Mouse (Mus musculus) liver, adult 2 months (tissue): Measurements from ENCODE around the gene Ptger1. TPM values are rescaled to one million over a fixed set of nuclear protein-coding genes. Genes with fewer than 3 reads are reported as not detected.

Source experiments
- DNase-seq: peaks from one replicate; pipeline ENCODE4 v3.0.0-alpha.2; 2011; ENCODE audit warnings: low read depth, low spot score; ENCODE audit errors: extremely low read depth
- H3K27ac ChIP-seq: fragments of 200-500 bp; replicated peaks from 2 replicates; pipeline ENCODE4 v1.5.1; 2012; ENCODE audit warnings: low read depth, mild to moderate bottlenecking, control low read depth, inconsistent platforms, low read length; ENCODE audit not compliant: insufficient read depth
- H3K27me3 ChIP-seq: fragments of 200-500 bp; 2 replicates; pipeline ENCODE4 v1.6.1; 2012; ENCODE audit warnings: mild to moderate bottlenecking, moderate library complexity, low read length, inconsistent platforms; ENCODE audit not compliant: control insufficient read depth, insufficient read depth
- H3K36me3 ChIP-seq: fragments of 200-500 bp; 2 replicates; pipeline ENCODE4 v1.6.1; 2012; ENCODE audit warnings: low read length, inconsistent platforms; ENCODE audit not compliant: control insufficient read depth, insufficient read depth
- H3K4me1 ChIP-seq: fragments of 200-500 bp; 2 replicates; pipeline ENCODE4 v1.6.1; 2011; ENCODE audit warnings: low read length; ENCODE audit not compliant: control insufficient read depth, insufficient read depth
- H3K4me3 ChIP-seq: fragments of 200-500 bp; 2 replicates; pipeline ENCODE4 v1.5.1; 2011; ENCODE audit warnings: low read depth, mild to moderate bottlenecking, control low read depth, low read length, moderate library complexity; ENCODE audit not compliant: insufficient read depth
- H3K79me2 ChIP-seq: fragments of 200-500 bp; 2 replicates; pipeline ENCODE4 v1.6.1; 2012; ENCODE audit warnings: inconsistent platforms, mild to moderate bottlenecking, low read length, moderate library complexity; ENCODE audit not compliant: control insufficient read depth, insufficient read depth
- H3K9ac ChIP-seq: fragments of 200-500 bp; 2 replicates; pipeline ENCODE4 v1.6.1; 2012; ENCODE audit warnings: low read depth, mild to moderate bottlenecking, control low read depth, inconsistent platforms, low read length
- CTCF ChIP-seq: fragments of 200-500 bp; IDR thresholded peaks from 2 replicates; pipeline ENCODE4 v1.5.1; 2011; ENCODE audit warnings: low read depth, low read length, control low read depth
- POLR2A ChIP-seq: fragments of 200-500 bp; IDR thresholded peaks from 2 replicates; pipeline ENCODE4 v1.6.1; 2011; ENCODE audit warnings: low read length, control low read depth; ENCODE audit not compliant: insufficient read depth; ENCODE audit errors: extremely low read depth
- WGBS: fragments of 180-500 bp; shearing (Covaris S2); methylation state at CpG from one replicate; pipeline ENCODE4 v1.1.7; 2018; 5-methylcytosine and 5-hydroxymethylcytosine counted together
- polyA plus RNA-seq: library from polyadenylated mRNA; depleted of rRNA; stranded (reverse); fragments of >200 nt; gene quantifications from 2 replicates; pipeline ENCODE4 v1.2.3, GENCODE M21; 2012
- total RNA-seq: library from RNA; depleted of rRNA; stranded (reverse); fragments of >200 nt; gene quantifications from 2 replicates; pipeline ENCODE4 v1.2.3, GENCODE M21; 2014

Gene Ptger1
- total and polyA plus RNA-seq, 2 experiments, result under 0.01 to 0.11 TPM

DNA sequence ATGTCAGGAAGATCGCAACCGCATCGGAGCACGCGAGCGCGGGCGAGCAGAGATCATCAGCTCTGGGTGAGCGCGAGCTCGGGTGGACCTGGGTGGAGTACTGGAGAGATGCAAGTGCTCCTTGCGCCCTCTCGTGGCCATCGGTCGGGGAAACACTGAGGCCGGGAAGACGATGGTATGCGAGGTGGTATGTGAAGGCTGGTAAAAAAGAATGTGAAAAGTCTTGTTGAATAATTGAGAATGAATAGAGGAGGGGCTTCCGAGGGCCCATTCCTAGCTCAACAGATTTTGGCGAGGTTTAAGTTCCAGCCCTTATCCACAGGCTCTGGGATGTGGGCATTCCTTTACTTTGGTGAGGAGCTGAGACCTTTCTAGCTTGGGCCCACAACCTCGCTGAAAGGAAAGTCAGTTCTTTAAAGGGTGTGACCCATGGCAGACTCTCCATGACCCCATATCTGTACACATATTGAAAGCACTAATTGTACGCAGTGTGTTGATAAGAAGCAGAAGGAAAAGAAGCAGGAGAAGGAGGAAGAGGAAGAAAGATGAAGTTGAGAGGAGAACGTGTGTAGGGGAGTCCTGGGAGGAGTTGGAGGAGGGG, 44.0 kb upstream of the Ptger1 start:
- WGBS, result 11% methylated on average over 23 of the region's 23 CpGs
- TF ChIP-seq CTCF (peak; percentile 98), POLR2A (no peak)
- H3K79me2 ChIP-seq, result no peaks in the 10 kb centered on the region
- no peaks in the 10 kb centered on the region for H3K36me3 ChIP-seq
- H3K4me3 ChIP-seq, result peak overlapping the region; percentile 42; the same call in 1 of the 2 replicates
- no peak overlapping the region for H3K9ac ChIP-seq
- DNase-seq, result peak; percentile 45
- H3K27me3 ChIP-seq, result no peaks in the 10 kb centered on the region
- no peaks in the 10 kb centered on the region for H3K4me1 ChIP-seq
- no peak overlapping the region for H3K27ac ChIP-seq

DNA sequence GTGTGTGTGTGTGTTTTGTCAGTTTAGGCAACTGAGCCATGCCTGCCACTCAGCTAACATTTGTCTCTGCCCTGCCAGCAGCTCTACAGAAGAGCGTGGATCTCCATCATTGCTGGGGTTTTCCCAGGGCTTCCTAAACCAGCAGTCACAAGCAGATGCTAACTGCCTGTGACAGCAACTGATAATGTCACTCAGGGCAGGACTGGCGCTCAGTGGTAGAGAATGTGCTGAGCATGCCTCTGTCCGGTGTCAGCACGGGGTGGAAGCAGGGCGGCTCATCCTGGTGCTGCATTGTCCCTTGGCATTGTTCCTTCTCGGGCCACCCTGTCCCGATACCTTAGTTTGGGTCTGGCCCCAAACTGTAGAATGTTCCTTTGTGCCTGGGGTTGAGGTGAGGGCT, 42.9 kb upstream of the Ptger1 start:
- WGBS, result 75% methylated on average over 7 of the region's 7 CpGs
- no peak overlapping the region for H3K9ac ChIP-seq
- no peak overlapping the region for H3K27ac ChIP-seq
- H3K4me3 ChIP-seq, result no peak overlapping the region
- no peaks in the 10 kb centered on the region for H3K4me1 ChIP-seq
- H3K27me3 ChIP-seq, result no peaks in the 10 kb centered on the region
- no peak for DNase-seq
- no peaks in the 10 kb centered on the region for H3K36me3 ChIP-seq
- TF ChIP-seq CTCF, result no peak
- no peak for TF ChIP-seq POLR2A
- H3K79me2 ChIP-seq, result no peaks in the 10 kb centered on the region

DNA sequence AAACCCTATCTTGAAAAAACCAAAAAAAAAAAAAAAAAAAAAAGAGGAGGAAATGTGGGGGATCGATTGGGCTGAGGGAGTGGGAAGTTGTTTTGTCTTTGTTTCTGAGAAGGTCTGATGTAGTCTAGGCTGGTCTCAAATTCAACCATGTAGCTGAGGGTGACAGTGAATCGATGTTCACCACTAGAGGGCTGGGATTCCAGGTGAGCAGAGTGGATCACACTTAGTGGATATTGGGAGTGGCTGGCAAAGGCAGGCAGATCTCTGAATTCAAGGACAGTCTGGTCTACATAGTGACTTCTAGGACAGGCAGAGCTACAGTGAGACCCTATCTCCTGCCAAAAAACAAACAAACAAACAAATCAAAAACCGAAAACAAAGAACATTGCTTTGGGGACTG, 41.7 kb upstream of the Ptger1 start:
- Histone ChIP-seq H3K79me2 (no peaks in the 10 kb centered on the region), H3K4me3 (no peak overlapping the region), H3K36me3 (no peaks in the 10 kb centered on the region), H3K27me3 (no peaks in the 10 kb centered on the region), H3K9ac (no peak overlapping the region), H3K27ac (no peak overlapping the region), H3K4me1 (no peaks in the 10 kb centered on the region)
- 42% methylated on average over 3 of the region's 3 CpGs for WGBS
- DNase-seq, result peak; percentile 29
- TF ChIP-seq POLR2A, result no peak
- peak; percentile 57; the same call in 1 of the 2 replicates for TF ChIP-seq CTCF

DNA sequence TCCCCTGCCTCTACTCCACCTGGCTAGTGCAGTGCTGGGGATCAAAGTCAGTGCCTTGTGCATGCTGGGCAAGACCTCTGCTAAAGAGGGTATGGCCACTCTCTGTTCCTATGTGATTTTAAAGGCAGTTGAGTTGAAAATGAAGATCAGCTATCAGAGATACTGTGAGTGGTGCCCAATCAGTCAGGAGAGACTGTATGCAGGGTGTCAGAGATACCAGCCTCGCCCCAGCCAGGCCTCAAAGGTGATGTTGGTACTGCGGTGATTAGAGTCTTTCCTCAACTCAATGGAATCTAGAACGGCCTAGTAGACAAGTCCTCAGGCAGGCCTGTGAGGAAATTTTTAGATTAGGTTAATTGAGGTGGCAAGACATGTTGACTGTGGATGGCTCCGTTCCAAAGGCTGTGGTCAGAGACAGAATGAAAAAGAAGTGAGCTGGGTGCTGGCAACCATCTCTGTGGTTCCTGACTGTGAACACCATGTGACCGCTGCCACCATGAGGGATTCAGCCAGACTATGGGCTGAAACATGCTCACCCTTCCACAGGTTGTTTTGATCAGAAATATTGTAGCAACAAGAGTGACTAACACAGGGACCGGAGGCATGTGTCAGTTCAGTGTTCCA, 40.7 kb upstream of the Ptger1 start:
- Histone ChIP-seq H3K4me1 (no peaks in the 10 kb centered on the region), H3K27me3 (no peaks in the 10 kb centered on the region), H3K79me2 (no peaks in the 10 kb centered on the region), H3K9ac (no peak overlapping the region), H3K36me3 (no peaks in the 10 kb centered on the region), H3K4me3 (no peak overlapping the region), H3K27ac (no peak overlapping the region)
- TF ChIP-seq CTCF (no peak), POLR2A (no peak)
- DNase-seq, result no peak
- 89% methylated on average over 6 of the region's 6 CpGs for WGBS

DNA sequence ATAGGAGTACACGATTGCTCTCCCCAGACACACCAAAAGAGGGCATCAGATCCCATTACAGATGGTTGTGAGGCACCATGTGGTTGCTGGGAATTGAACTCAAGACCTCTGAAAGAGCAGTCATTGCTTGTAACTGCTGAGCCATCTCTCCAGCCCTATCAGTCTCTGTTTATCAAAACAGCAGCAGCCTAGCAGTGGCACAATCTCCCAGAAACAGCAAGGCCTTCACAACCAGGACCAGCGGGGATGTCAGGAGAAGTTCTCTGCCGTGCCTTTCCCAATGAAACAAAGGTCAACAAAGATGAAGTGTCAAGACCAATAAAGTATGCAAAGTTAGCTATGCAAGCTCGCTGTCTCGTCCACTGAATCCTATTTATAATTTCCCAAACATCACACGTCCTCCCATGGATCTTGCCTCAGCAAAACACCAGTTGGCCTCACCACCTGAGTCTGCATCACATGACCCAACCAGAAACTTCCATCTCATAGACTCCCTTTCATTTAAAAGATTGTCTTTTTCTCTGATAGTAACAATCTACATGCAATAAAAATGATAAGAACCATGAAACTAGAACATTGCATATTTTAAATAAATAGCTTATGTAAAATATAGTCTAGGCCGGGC, 34.3 kb upstream of the Ptger1 start:
- TF ChIP-seq POLR2A, result no peak
- no peak for TF ChIP-seq CTCF
- Histone ChIP-seq H3K36me3 (no peaks in the 10 kb centered on the region), H3K4me1 (no peaks in the 10 kb centered on the region), H3K9ac (no peak overlapping the region), H3K79me2 (no peaks in the 10 kb centered on the region), H3K4me3 (no peak overlapping the region), H3K27me3 (peaks cover 3% of the 10 kb centered on the region; the same call in 1 of the 2 replicates), H3K27ac (no peak overlapping the region)
- WGBS, result 86% methylated on average over 7 of the region's 7 CpGs
- no peak for DNase-seq

DNA sequence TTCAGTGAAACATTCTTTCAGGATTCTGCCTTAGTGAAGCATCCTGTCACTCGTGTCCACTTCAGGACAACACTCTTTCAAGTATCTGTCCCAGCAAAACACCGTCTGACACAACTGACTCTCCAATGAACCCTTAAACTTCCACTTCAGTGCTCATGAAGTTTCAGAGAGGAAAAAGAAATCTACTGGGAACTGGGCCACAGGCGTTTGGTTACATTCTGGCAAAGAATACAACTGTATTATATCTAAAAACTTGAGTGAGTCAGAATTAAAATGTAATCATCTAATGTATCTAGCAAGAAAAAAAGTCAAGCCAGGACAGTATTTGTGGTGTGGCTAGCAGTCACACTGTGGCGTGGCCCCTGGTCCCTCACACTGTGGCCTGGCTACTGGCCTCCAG, 27.6 kb upstream of the Ptger1 start:
- no peak for DNase-seq
- no peaks in the 10 kb centered on the region for H3K36me3 ChIP-seq
- no peak overlapping the region for H3K27ac ChIP-seq
- TF ChIP-seq POLR2A (no peak), CTCF (no peak)
- H3K4me3 ChIP-seq, result no peak overlapping the region
- H3K9ac ChIP-seq, result no peak overlapping the region
- H3K27me3 ChIP-seq, result peaks cover 3% of the 10 kb centered on the region; the same call in 1 of the 2 replicates
- WGBS, result 84% methylated on average over 4 of the region's 4 CpGs
- no peaks in the 10 kb centered on the region for H3K79me2 ChIP-seq
- H3K4me1 ChIP-seq, result no peaks in the 10 kb centered on the region
